In the genomic region with DNA sequence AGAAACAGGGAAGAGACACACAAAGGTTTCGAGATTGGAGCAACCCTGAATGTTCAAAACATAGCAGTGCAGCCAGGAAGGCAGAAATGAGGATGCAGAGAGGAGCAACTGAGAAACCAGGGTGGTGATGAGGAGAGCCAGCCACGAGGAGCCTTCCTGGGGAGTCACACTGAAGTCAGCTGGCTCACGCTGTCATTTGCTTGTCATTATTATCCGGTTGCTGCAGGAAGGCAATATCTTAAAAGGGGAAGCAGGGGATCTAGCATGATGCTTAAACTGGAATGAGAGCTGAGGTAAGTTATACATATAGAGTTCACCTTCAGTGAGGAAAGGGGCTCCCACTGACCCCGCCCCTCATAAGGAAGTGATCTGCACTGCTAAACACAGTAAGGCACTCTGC, we compare ENCODE assay signal across 27 mouse cellular contexts.
"Had no signal": no experiment of that assay in that cellular context is flagged by ENCODE, and none has a peak within 500 bp of the region (broad histone marks: within the 10 kb centered on the region; RNA-seq: fewer than 3 reads in every experiment).

No protein-coding gene starts in this region.

- H3K4me2 ChIP-seq: embryonic facial prominence, embryonic 12.5 days; embryonic facial prominence, embryonic 13.5 days; embryonic facial prominence, embryonic 15.5 days; forebrain, embryonic 12.5 days; forebrain, embryonic 13.5 days; forebrain, embryonic 15.5 days had no signal

- DNase-seq: cerebellum, adult 9-10 months; cerebellum, adult 9-11 months; cerebellum, postnatal 10 days; cerebellum, postnatal 14 days; cerebellum, postnatal 25 days; cerebellum, postnatal 36 days; embryo, embryonic 11 days; forebrain, postnatal 0 days; gastrocnemius, adult 2 months; gastrocnemius, postnatal 10 days; gastrocnemius, postnatal 14 days; gastrocnemius, postnatal 25 days; gastrocnemius, postnatal 36 days; heart, adult 18-20 months; heart, adult 2 months had no signal

- H3K36me3 ChIP-seq: forebrain, embryonic 12.5 days; forebrain, embryonic 15.5 days had no signal

- H3K4me3 ChIP-seq: embryonic facial prominence, embryonic 10.5 days; embryonic facial prominence, embryonic 12.5 days; embryonic facial prominence, embryonic 13.5 days; embryonic facial prominence, embryonic 15.5 days; erythroblast, embryonic 14.5 days; forebrain, embryonic 10.5 days; forebrain, embryonic 12.5 days; forebrain, embryonic 13.5 days; forebrain, embryonic 15.5 days; gastrocnemius, adult 2 months; heart, adult 2 months; heart, embryonic 10.5 days had no signal

- H3K27me3 ChIP-seq: embryonic facial prominence, embryonic 12.5 days; embryonic facial prominence, embryonic 13.5 days; embryonic facial prominence, embryonic 15.5 days; forebrain, embryonic 12.5 days; forebrain, embryonic 13.5 days; forebrain, embryonic 15.5 days had no signal

- H3K9ac ChIP-seq: embryonic facial prominence, embryonic 12.5 days; embryonic facial prominence, embryonic 13.5 days; embryonic facial prominence, embryonic 15.5 days; forebrain, embryonic 12.5 days; forebrain, embryonic 13.5 days; forebrain, embryonic 15.5 days; forebrain, postnatal 0 days had no signal

- H3K9me3 ChIP-seq: embryonic facial prominence, embryonic 10.5 days; embryonic facial prominence, embryonic 12.5 days; embryonic facial prominence, embryonic 13.5 days; embryonic facial prominence, embryonic 15.5 days; forebrain, embryonic 10.5 days; forebrain, embryonic 12.5 days; forebrain, embryonic 13.5 days; forebrain, embryonic 15.5 days; heart, embryonic 10.5 days had no signal

- H3K27ac ChIP-seq: embryonic facial prominence, embryonic 10.5 days; embryonic facial prominence, embryonic 12.5 days; embryonic facial prominence, embryonic 13.5 days; embryonic facial prominence, embryonic 15.5 days; forebrain, embryonic 10.5 days; forebrain, embryonic 12.5 days; forebrain, embryonic 13.5 days; forebrain, embryonic 15.5 days; gastrocnemius, adult 2 months; heart, adult 2 months; heart, embryonic 10.5 days had no signal

- H3K4me1 ChIP-seq: embryonic facial prominence, embryonic 12.5 days; embryonic facial prominence, embryonic 15.5 days; forebrain, embryonic 12.5 days; forebrain, embryonic 13.5 days; forebrain, embryonic 15.5 days had no signal

- ATAC-seq: forebrain, embryonic 13.5 days; forebrain, embryonic 14.5 days; forebrain, embryonic 15.5 days; forebrain, embryonic 16.5 days; forebrain, postnatal 0 days had no signal
